Mouse (Mus musculus) C2C12 (cell line): Measurements from ENCODE around the gene Sox5.

ENCODE experiments used
- CTCF ChIP-seq: IDR thresholded peaks from one replicate; pipeline ENCODE4 v1.5.1; 2011; ENCODE audit not compliant: control insufficient read depth, insufficient read depth, insufficient read length
- MAX ChIP-seq: IDR thresholded peaks from one replicate; pipeline ENCODE4 v1.6.1; 2011; ENCODE audit warnings: mild to moderate bottlenecking, control low read depth
- MYOD1 ChIP-seq: IDR thresholded peaks from one replicate; pipeline ENCODE4 v1.6.1; 2011; ENCODE audit warnings: low read depth; ENCODE audit not compliant: control insufficient read depth, insufficient read length
- USF1 ChIP-seq: IDR thresholded peaks from one replicate; pipeline ENCODE4 v1.6.1; 2011; ENCODE audit warnings: low read depth, mild to moderate bottlenecking, control low read depth, moderate library complexity

GRCm38 (mm10) chr6:144312781-144313754, 468.7 kb downstream of the Sox5 start:
- TF ChIP-seq CTCF (no peak), MYOD1 (no peak), MAX (no peak), USF1 (no peak)
